Mouse (Mus musculus) hindlimb bud, embryonic 11.5 days (tissue): ENCODE measurements at regions not wholly inside any gene's neighbourhood (a gene's known extent, or its start where the extent isn't known, plus 50 kb on each side); places are given as distances from the start of the nearest gene placed in this dataset.

Experiments
- DNase-seq: peaks from one replicate; pipeline ENCODE4 v3.0.0-alpha.2; 2012; ENCODE audit warnings: low read depth, low spot score; ENCODE audit errors: extremely low spot score

- no peak for DNase-seq
Measured at GRCm38 (mm10) chr13:86739406-86739805, 692.7 kb upstream of the Cox7c start.

GRCm38 (mm10) chr13:86728396-86728795, 681.7 kb upstream of the Cox7c start:
- no peak for DNase-seq

DNA sequence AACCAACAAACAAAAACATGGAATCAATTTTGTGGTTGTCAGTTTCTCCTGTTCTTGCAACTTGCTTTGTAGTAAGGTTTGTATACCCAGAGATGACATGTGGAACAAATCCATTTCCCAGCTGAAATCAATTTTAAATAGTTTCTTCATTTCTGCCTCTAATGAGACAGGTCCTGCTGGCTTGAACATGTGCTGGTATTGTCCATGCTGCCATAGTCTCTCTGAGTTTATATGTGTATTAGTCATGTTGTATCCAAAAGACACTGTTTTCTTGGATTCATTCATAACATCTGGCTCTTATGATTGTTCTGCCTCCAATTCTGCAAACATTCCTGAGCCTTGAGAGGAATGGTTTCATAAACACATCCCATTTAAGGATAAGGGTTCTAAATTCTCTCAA, 680.0 kb upstream of the Cox7c start:
- DNase-seq, result peak; percentile 1
